Mouse (Mus musculus) neural tube, embryonic 11.5 days (tissue): ENCODE data around the gene Coro1a. TPM values are rescaled to one million over a fixed set of nuclear protein-coding genes. Genes with fewer than 3 reads are reported as not detected.
A peak's percentile ranks its signal among the peaks of the same experiment; 100 is the strongest.
"Not testable (repeated sequence)": the region's sequence is repeated elsewhere in the genome, so short reads cannot be mapped to it uniquely, and the experiment has no call there.

Experiments used
- ATAC-seq: fragments of 200-750 bp; cut with Nextera tagmentation; 2 replicates; pipeline ENCODE4 v1.8.0; 2017; ENCODE audit warnings: moderate number of reproducible peaks, mild to moderate bottlenecking, moderate TSS enrichment, moderate library complexity; ENCODE audit not compliant: insufficient read depth, low FRiP score, low TSS enrichment
- DNase-seq: peaks from one replicate; pipeline ENCODE4 v3.0.0-alpha.2; 2015; ENCODE audit warnings: low spot score
- H3K27ac ChIP-seq: fragments of 300-500 bp; sonication (generic); 2 replicates; pipeline ENCODE4 v1.5.1; 2014; ENCODE audit warnings: low read depth, mild to moderate bottlenecking, low read length
- H3K27me3 ChIP-seq: fragments of 300-500 bp; sonication (generic); 2 replicates; pipeline ENCODE4 v1.6.1; 2014; ENCODE audit warnings: mild to moderate bottlenecking, low read length, mixed read lengths; ENCODE audit not compliant: control insufficient read depth, insufficient read depth
- H3K36me3 ChIP-seq: fragments of 300-500 bp; sonication (generic); 2 replicates; pipeline ENCODE4 v1.6.1; 2014; ENCODE audit warnings: mild to moderate bottlenecking, low read length, moderate library complexity, mixed read lengths; ENCODE audit not compliant: control insufficient read depth, insufficient read depth
- H3K4me1 ChIP-seq: fragments of 300-500 bp; sonication (generic); 2 replicates; pipeline ENCODE4 v1.6.1; 2014; ENCODE audit warnings: low read length, mixed read lengths; ENCODE audit not compliant: control insufficient read depth, insufficient read depth
- H3K4me2 ChIP-seq: fragments of 300-500 bp; sonication (generic); 2 replicates; pipeline ENCODE4 v1.6.1; 2014; ENCODE audit warnings: low read depth, mild to moderate bottlenecking, moderate library complexity
- H3K4me3 ChIP-seq: fragments of 300-500 bp; sonication (generic); 2 replicates; pipeline ENCODE4 v1.5.1; 2014; ENCODE audit warnings: low read depth, low read length
- H3K9ac ChIP-seq: fragments of 300-500 bp; sonication (generic); 2 replicates; pipeline ENCODE4 v1.6.1; 2014; ENCODE audit warnings: mild to moderate bottlenecking, low read length
- H3K9me3 ChIP-seq: fragments of 300-500 bp; sonication (generic); 2 replicates; pipeline ENCODE4 v1.6.1; 2016; ENCODE audit warnings: low read length; ENCODE audit not compliant: control insufficient read depth
- WGBS: fragments of 180-500 bp; shearing (Covaris S2); extraction: QIAGEN DNeasy Blood & Tissue Kit; methylation state at CpG from one replicate; pipeline ENCODE4 v1.1.7; 2014; 5-methylcytosine and 5-hydroxymethylcytosine counted together
- polyA plus RNA-seq: library from polyadenylated mRNA; unstranded; fragments of >200 nt; fragmentation: Nextera tagmentation; extraction: Ambion mirVana; gene quantifications from 2 replicates; pipeline ENCODE4 v1.2.1, GENCODE M21; 2014

Coro1a gene
- polyA plus RNA-seq, 1 experiment from 2014 or later = 52.5 TPM

DNA sequence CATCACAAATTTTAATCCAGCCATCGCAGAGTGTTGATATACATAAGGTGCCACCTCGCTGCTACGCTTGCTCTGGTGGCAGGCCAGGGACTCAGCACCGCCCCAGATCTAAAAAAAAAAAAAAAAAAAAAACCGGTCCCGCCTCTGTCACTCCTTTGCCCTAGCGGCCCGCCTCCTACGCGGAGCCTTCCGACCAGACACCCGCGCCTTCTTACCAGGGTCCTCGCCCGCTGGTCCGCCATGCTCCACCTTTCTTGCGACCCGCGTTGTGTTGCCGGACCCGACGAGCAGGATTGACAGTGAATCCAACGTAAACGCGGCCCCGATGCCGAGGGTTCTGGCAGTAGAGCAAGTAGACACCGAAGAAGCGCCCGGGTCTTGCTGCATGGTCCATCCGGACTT, 12.4 kb downstream of the Coro1a start, which contains the start of gene Bola2:
Bola2 (plus strand) TSS at position 192 of the 402 bp plus-strand sequence.
- no peaks in the 10 kb centered on the region for H3K27me3 ChIP-seq
- peaks cover 2% of the 10 kb centered on the region; the same call in 1 of the 2 replicates for H3K36me3 ChIP-seq
- DNase-seq = no peak
- peak within 1 kb of the TSS; percentile 83 for H3K4me3 ChIP-seq
- peak within 1 kb of the TSS; percentile 85 for H3K9ac ChIP-seq
- under 1% methylated on average over 31 of the region's 31 CpGs for WGBS
- peak within 1 kb of the TSS; percentile 92 for H3K27ac ChIP-seq
- peak within 1 kb of the TSS; percentile 95 for H3K4me2 ChIP-seq
- peak; percentile 61 for ATAC-seq
- H3K4me1 ChIP-seq = peaks cover 7% of the 10 kb centered on the region
- H3K9me3 ChIP-seq = no peaks in the 10 kb centered on the region

DNA sequence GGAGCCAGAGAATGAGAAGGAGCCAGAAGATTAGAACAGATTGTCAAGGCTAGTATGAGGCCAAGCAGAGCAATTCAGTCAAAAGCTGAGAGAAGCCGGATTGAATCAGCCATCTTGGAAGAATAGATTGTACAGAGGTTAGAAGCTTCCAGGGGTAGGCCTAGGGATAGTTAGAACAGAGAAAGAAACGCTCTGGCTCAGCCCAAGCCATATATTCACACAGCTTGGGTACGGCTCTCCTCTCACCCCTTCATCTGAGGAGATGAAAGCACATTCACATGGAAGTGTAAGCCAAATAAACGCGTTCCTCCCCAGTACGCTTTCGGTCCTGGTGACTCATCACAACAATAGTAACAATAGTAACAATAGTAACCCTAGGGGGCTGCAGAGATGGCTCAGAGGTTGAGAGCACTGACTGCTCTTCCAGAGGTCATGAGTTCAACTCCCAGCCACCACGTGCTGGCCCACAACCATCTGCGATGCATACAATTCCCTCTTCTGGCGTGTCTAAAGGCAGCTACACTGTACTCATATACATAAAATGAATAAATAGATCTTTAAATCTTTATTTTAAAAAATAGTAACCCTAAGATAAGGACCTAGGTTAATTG, 13.0 kb downstream of the Coro1a start:
- peaks cover 4% of the 10 kb centered on the region; the same call in 1 of the 2 replicates for H3K36me3 ChIP-seq
- 21% methylated on average over 10 of the region's 10 CpGs for WGBS

DNA sequence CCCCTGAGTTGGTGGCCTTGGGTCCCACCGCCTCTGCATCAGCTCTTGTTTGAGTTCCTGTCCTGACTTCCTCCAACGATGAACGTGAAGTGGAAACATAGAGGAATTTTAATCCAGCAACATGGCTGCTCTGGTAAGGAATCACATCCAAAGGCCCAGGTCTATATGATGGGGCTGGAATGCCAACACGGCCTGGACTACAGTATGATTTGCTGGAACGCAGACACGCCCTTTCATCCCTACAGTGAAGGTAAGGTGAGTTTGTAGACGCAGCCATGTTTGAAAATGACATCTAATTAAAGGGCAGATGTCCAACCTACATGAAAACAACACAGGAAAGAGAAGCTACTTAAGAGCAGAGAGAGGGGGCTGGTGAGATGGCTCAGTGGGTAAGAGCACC, 13.8 kb downstream of the Coro1a start:
- Histone ChIP-seq H3K4me1 (peaks cover 7% of the 10 kb centered on the region), H3K36me3 (peaks cover 4% of the 10 kb centered on the region; the same call in 1 of the 2 replicates), H3K9ac (no peak overlapping the region), H3K27me3 (no peaks in the 10 kb centered on the region), H3K4me3 (no peak overlapping the region), H3K4me2 (no peak overlapping the region), H3K9me3 (no peaks in the 10 kb centered on the region), H3K27ac (no peak overlapping the region)
- no peak for ATAC-seq
- DNase-seq = no peak
- WGBS = 94% methylated on average over 7 of the region's 7 CpGs

More for the DNA sequence above, 13.0 kb downstream of the Coro1a start:
- ATAC-seq (no peak), DNase-seq (no peak)
- H3K4me2 ChIP-seq = peak overlapping the region; percentile 95
- no peaks in the 10 kb centered on the region for H3K27me3 ChIP-seq
- peak overlapping the region; percentile 92; the same call in 1 of the 2 replicates for H3K27ac ChIP-seq
- peaks cover 7% of the 10 kb centered on the region for H3K4me1 ChIP-seq
- peak overlapping the region; percentile 83 for H3K4me3 ChIP-seq
- no peak overlapping the region for H3K9ac ChIP-seq
- no peaks in the 10 kb centered on the region for H3K9me3 ChIP-seq

DNA sequence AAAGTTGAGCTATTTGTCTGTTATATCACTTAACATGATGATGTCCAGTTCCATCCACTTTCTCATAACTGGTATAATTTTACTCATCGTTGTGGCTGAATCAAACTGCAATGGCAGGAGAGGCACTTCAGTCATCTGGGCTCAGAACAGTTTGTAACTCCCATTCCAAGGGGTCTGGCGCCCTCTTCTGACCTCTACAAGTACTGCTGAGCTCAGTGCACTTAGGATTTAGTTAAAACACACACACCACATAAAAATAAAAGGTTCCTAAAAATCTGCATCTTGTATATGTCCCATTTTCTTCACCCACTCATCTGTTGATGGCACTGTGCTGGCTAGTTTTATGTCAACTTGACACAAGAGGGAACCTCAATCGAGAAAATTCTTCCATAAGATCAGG, 14.3 kb downstream of the Coro1a start:
- Histone ChIP-seq H3K4me1 (peaks cover 7% of the 10 kb centered on the region), H3K27me3 (no peaks in the 10 kb centered on the region), H3K9me3 (no peaks in the 10 kb centered on the region), H3K36me3 (peaks cover 4% of the 10 kb centered on the region; the same call in 1 of the 2 replicates), H3K4me3 (no peak overlapping the region), H3K9ac (no peak overlapping the region), H3K4me2 (no peak overlapping the region), H3K27ac (no peak overlapping the region)
- no peak for ATAC-seq
- peak; percentile 79 for DNase-seq
- 49% methylated on average over 3 of the region's 3 CpGs for WGBS

DNA sequence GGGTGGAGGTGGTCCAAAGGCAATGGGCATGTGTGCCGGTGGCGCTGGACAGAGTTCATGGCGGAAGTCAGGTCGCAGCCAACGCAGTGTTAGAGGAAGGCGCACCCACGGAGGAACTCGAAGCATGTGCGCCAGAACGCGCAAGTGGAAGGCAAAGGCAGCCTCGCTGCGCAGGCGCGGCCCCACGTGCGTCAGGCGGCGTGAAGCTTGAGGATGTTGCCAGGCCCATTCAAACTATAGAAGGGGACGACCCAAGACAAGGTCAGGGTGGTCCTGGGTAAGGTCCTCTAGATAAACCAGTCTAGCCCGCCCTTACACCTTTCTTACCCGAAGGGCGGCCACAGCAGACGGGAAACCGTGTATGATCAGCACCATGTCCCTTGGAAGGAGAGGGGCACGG, 15.2 kb downstream of the Coro1a start:
- ATAC-seq (no peak), DNase-seq (no peak)
- Histone ChIP-seq H3K36me3 (peaks cover 4% of the 10 kb centered on the region; the same call in 1 of the 2 replicates), H3K4me1 (peaks cover 7% of the 10 kb centered on the region), H3K4me3 (no peak overlapping the region), H3K9me3 (no peaks in the 10 kb centered on the region), H3K27ac (no peak overlapping the region), H3K9ac (no peak overlapping the region), H3K4me2 (no peak overlapping the region), H3K27me3 (no peaks in the 10 kb centered on the region)
- WGBS = 93% methylated on average over 26 of the region's 26 CpGs

DNA sequence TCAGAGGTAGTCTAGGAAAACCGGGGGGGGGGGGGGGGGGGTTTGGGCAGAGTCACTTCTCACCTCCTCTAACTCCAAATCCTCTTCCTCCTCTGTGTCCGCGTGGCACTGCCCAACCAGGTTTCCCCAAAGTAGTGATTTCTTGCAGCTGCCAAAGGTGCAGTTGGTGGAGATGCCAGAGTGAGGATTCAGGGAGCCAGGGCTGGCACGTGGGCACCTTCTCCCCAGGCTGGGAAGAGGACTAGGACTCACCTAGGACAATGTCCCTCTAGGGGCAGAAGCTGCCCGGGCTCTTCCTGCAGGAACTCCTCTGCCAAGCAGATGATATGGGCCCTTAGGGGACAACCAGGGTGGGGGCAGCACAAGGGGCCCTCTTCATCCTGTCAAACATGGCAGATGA, 15.9 kb downstream of the Coro1a start:
- Histone ChIP-seq H3K4me1 (peaks cover 4% of the 10 kb centered on the region), H3K9me3 (no peaks in the 10 kb centered on the region), H3K36me3 (peaks cover 4% of the 10 kb centered on the region; the same call in 1 of the 2 replicates), H3K27ac (no peak overlapping the region), H3K4me3 (no peak overlapping the region), H3K4me2 (no peak overlapping the region), H3K27me3 (no peaks in the 10 kb centered on the region), H3K9ac (no peak overlapping the region)
- ATAC-seq (no peak), DNase-seq (no peak)
- WGBS = 95% methylated on average over 4 of the region's 5 CpGs

DNA sequence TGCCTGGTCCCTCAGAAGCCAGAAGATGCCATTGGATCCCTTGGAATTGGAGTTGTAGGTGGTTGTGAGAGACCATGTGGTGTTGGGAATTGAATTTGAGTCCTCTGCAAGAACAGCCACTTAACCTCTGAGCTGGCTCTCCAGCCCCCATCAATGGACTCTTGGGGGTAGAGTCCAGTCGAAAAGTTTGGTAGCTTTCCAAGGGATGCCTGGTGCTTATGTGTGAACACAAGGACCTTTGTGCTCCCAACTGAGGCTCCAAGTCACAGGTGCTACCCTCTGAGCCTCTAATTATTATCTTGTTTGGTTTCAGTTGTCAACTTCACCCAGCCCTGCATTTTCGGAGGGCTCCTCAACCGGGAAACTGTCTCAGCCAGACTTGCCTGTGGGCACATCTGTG, 16.9 kb downstream of the Coro1a start:
- no peak overlapping the region for H3K9ac ChIP-seq
- ATAC-seq (no peak), DNase-seq (no peak)
- H3K4me2 ChIP-seq = no peak overlapping the region
- no peaks in the 10 kb centered on the region for H3K27me3 ChIP-seq
- WGBS = 92% methylated on average over 3 of the region's 3 CpGs
- peaks cover 4% of the 10 kb centered on the region; the same call in 1 of the 2 replicates for H3K36me3 ChIP-seq
- no peak overlapping the region for H3K27ac ChIP-seq
- no peaks in the 10 kb centered on the region for H3K4me1 ChIP-seq
- H3K4me3 ChIP-seq = no peak overlapping the region
- H3K9me3 ChIP-seq = no peaks in the 10 kb centered on the region

DNA sequence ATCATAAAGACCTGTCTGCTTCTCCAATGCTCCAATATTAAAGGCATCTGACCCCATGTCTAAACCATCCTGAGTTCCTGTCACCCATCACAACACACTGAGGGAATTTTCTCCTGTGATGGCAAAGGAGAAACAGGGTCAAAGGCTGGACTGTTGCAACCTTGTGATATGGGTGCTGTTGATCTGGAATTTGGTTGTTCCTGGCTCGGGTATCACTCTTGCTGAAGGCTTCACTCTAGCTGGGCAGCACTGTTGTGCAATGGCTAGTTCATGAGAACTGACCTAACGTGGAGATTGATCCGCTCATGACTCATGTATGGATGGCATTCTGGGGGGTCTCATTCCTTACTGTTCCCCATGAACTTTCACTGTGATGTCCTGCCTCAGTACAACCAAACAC, 18.6 kb downstream of the Coro1a start:
- ATAC-seq (no peak), DNase-seq (no peak)
- Histone ChIP-seq H3K36me3 (peaks cover 4% of the 10 kb centered on the region; the same call in 1 of the 2 replicates), H3K4me3 (no peak overlapping the region), H3K4me2 (no peak overlapping the region), H3K9ac (no peak overlapping the region), H3K27ac (no peak overlapping the region), H3K27me3 (no peaks in the 10 kb centered on the region), H3K4me1 (no peaks in the 10 kb centered on the region), H3K9me3 (no peaks in the 10 kb centered on the region)
- WGBS = 89% methylated on average over 3 of the region's 3 CpGs

DNA sequence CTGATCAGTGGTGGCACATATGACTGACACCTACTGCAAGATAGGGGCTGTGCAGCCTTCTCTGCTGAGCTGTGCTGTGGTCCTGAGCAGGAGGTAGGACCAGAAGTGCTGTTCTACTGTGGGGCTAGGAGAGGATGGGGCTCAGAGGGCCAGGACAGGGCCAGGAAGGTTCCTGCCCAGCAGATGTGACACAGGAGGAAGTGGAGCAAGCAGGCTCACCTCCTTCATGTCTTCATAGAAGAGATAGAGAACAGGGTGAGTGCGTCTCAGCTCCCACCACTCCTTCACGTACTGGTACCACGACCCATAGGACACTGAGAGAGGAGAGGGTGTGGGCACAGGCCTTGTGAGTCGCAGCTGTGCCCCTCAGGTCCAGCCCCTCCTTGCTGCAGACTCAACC, 19.4 kb downstream of the Coro1a start:
- H3K9me3 ChIP-seq, H3K36me3 ChIP-seq, H3K27me3 ChIP-seq, H3K4me3 ChIP-seq, H3K27ac ChIP-seq, H3K4me2 ChIP-seq, H3K4me1 ChIP-seq, H3K9ac ChIP-seq, DNase-seq, ATAC-seq: not testable (repeated sequence)
- WGBS = 75% methylated on average over 4 of the region's 4 CpGs
